Mouse (Mus musculus): ENCODE measurements at regions not wholly inside any gene's neighbourhood (a gene's known extent, or its start where the extent isn't known, plus 50 kb on each side); places are given as distances from the start of the nearest gene placed in this dataset.

DNA sequence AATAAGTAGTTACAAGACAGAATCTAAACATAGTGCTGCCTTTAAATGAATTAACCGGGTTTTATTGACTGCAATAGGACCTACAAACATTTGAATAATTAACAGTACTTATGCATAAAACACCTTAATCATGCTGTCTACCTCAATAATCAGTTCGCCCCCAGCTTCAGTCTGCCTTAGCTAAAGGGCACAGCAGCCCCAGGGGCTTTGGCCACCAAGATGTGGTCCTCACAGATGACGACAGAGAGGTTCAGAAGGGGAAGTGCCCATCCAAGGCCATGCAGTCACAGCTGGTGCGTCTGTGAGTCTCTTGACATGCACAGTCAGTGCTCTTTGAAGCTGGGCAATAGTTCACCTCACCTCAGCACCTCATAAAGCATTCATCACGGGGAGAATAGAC is 452.8 kb upstream of the Jmjd1c start:
- TF ChIP-seq POLR2A (IDR thresholded peaks at IDR 0.05; ENCODE audit: control insufficient read depth, extremely low read depth, insufficient read depth, low read length, poor library complexity) (no peak), CTCF (IDR thresholded peaks at IDR 0.05; ENCODE audit: borderline replicate concordance, control insufficient read depth, extremely low read depth, insufficient read depth, low read length, poor library complexity) (no peak)
